ENCODE assay signal across 12 mouse cellular contexts in genomic region chr13:115679591-115679990, GRCm38 (mm10).
DNase-seq lines count a peak whose midpoint lies in the region; ATAC-seq and TF ChIP-seq lines count a peak whose summit lies in the region.
"Had no signal": no experiment of that assay in that cellular context is flagged by ENCODE, and none has a peak within 500 bp of the region (broad histone marks: within the 10 kb centered on the region; RNA-seq: fewer than 3 reads in every experiment).

No protein-coding gene starts in this region.

- DNase-seq in cerebellum, postnatal 14 days = peak; percentile 22 to 24
- no peak for DNase-seq in cerebellum, adult 2 months
- peak; percentile 6 to 32 for DNase-seq in left cerebral cortex, postnatal 14 days (ENCODE audit: low spot score in 2 of 2)
- DNase-seq in left cerebral cortex, adult 18-20 months (ENCODE audit: low spot score in 2 of 2) = no peak
- DNase-seq in Muller cell, postnatal 12 days (ENCODE audit: inconsistent ontology term) = peak; percentile 9
- peak; percentile 71 for DNase-seq in forebrain, postnatal 0 days
- DNase-seq: heart, adult 2 months; kidney, adult 2 months had no signal

- H3K4me2 ChIP-seq in forebrain, postnatal 0 days (ENCODE audit: low read depth) = no peak overlapping the region
- H3K4me2 ChIP-seq: embryonic facial prominence, embryonic 13.5 days; limb, embryonic 12.5 days had no signal

- no peak for TF ChIP-seq POLR2A in cerebellum, adult 2 months (IDR thresholded peaks at IDR 0.05; ENCODE audit: borderline replicate concordance, insufficient read depth, low read length)

- H3K4me3 ChIP-seq in cerebellum, adult 2 months (replicated peaks; ENCODE audit: insufficient read depth, low read depth, low read length) = no peak overlapping the region
- no peak overlapping the region for H3K4me3 ChIP-seq in forebrain, postnatal 0 days (ENCODE audit: low read depth, low read length)
- H3K4me3 ChIP-seq: embryonic facial prominence, embryonic 13.5 days; heart, adult 2 months; limb, embryonic 12.5 days had no signal

- H3K27me3 ChIP-seq in cerebellum, adult 2 months (ENCODE audit: control insufficient read depth, insufficient read depth, low read length) = no peaks in the 10 kb centered on the region; the same call in 1 of the 2 replicates
- no peaks in the 10 kb centered on the region; the same call in 1 of the 2 replicates for H3K27me3 ChIP-seq in forebrain, postnatal 0 days (ENCODE audit: insufficient read depth, low read length)
- H3K27me3 ChIP-seq: embryonic facial prominence, embryonic 13.5 days; limb, embryonic 12.5 days had no signal

- ATAC-seq in forebrain, postnatal 0 days = no peak; the same call in 1 of the 2 replicates
- no peak for ATAC-seq in CD4-positive, CD25-positive, alpha-beta regulatory T cell, adult 4 months
- ATAC-seq in megakaryocyte-erythroid progenitor cell, adult 5-6 weeks (replicated peaks; ENCODE audit: low FRiP score, low TSS enrichment, poor library complexity, severe bottlenecking) = no peak

- intact Hi-C loops in left cerebral cortex, postnatal 14 days (cut with DNase I) = loop anchor here (5.0 kb wide), 2 partner anchors 633 to 1033 kb away; no protein-coding TSS in a partner anchor

- no peak for TF ChIP-seq CTCF in cerebellum, adult 2 months (IDR thresholded peaks at IDR 0.05; ENCODE audit: borderline replicate concordance, insufficient read depth, low read depth, low read length)
- TF ChIP-seq CTCF in forebrain, postnatal 0 days (IDR thresholded peaks at IDR 0.05; ENCODE audit: low read depth) = peak; percentile 63

- no peak overlapping the region for H3K27ac ChIP-seq in cerebellum, adult 2 months (ENCODE audit: insufficient read depth, low read length)
- H3K27ac ChIP-seq in forebrain, postnatal 0 days (ENCODE audit: low read depth, low read length) = no peak overlapping the region
- H3K27ac ChIP-seq: embryonic facial prominence, embryonic 13.5 days; heart, adult 2 months; limb, embryonic 12.5 days had no signal

- 31% methylated on average over 6 of the region's 6 CpGs for WGBS in cerebellum, adult 2 months
- WGBS in forebrain, postnatal 0 days = 40% methylated on average over 6 of the region's 6 CpGs

- H3K9me3 ChIP-seq in forebrain, postnatal 0 days (ENCODE audit: low read length) = no peaks in the 10 kb centered on the region
- H3K9me3 ChIP-seq: embryonic facial prominence, embryonic 13.5 days; limb, embryonic 12.5 days had no signal

- H3K9ac ChIP-seq in forebrain, postnatal 0 days = no peak overlapping the region
- H3K9ac ChIP-seq: embryonic facial prominence, embryonic 13.5 days; limb, embryonic 12.5 days had no signal

- no peaks in the 10 kb centered on the region for H3K4me1 ChIP-seq in cerebellum, adult 2 months (ENCODE audit: control insufficient read depth, insufficient read depth, low read length)
- H3K4me1 ChIP-seq in forebrain, postnatal 0 days (ENCODE audit: insufficient read depth) = no peaks in the 10 kb centered on the region
- H3K4me1 ChIP-seq: embryonic facial prominence, embryonic 13.5 days; limb, embryonic 12.5 days had no signal

- H3K36me3 ChIP-seq in forebrain, postnatal 0 days (ENCODE audit: insufficient read depth) = no peaks in the 10 kb centered on the region
- H3K36me3 ChIP-seq: embryonic facial prominence, embryonic 13.5 days; limb, embryonic 12.5 days had no signal

Comparison
In these comparisons a context has a peak if more than half of its experiments do, and no peak if none do; other contexts are left out.
1. DNase-seq: peak in cerebellum, postnatal 14 days (2 of 2), left cerebral cortex, postnatal 14 days (2 of 2), Muller cell, postnatal 12 days (single experiment) and forebrain, postnatal 0 days (single experiment); none in cerebellum, adult 2 months (0 of 2) and left cerebral cortex, adult 18-20 months (0 of 2).